Mouse (Mus musculus): ENCODE measurements around the gene Larp1. TPM values are rescaled to one million over a fixed set of nuclear protein-coding genes. Genes with fewer than 3 reads are reported as not detected.

Larp1 gene
- polyA plus RNA-seq (2012; rRNA removed): 42.4 and 48.7 TPM in 2 replicates

GRCm38 (mm10) chr11:58009051-58009515, at the start of gene Larp1:
TSS of gene Larp1 (plus strand) at chr11:58009064.

GRCm38 (mm10) chr11:58093021-58093528, 84.2 kb downstream of the Larp1 start, which contains the start of gene Gm12248:
TSS of gene Gm12248 (minus strand) at chr11:58093134.

DNA sequence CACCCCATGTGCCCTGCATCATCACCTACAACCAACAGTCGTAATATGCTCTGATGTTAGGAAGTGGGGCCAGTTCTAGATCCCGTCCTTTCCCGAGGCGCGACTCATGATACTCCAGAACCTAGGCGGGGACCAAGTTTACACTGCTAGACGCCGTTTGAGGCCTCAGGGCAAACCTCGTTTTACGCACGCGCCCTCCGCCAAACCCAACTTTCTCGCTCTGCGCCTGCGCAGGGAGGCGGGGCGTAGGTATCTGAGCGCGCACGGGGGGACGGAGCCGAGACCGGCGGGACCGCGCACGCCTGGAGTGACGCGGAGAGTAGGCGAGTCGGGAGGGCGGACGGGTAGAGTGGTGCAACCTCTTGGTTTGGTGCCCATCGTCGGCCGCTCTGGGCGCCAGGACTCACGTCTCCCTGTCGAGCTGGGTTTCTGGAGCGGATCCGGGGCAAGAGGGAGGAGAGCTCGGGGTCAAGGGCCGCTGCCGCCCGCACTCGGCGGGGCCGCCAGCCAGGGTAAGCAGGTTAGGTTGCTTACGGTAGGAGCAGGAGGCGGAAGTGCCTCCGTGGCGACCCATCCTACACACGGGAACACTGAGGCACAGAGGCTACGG, 94.9 kb downstream of the Larp1 start, which contains the start of gene Cnot8:
Gene Cnot8 (plus strand): TSS at position 457 of the 610 bp plus-strand sequence.

Other genes starting within 250 kb of the Larp1 start
- 56.7 and 86.7 TPM in 2 replicates for gene Sap30l, start 207.4 kb upstream of the Larp1 start, polyA plus RNA-seq (2012; rRNA removed)
- not detected in 2 replicates for gene Hand1, start 176.2 kb upstream of the Larp1 start, polyA plus RNA-seq (2012; rRNA removed)
- gene Gm12248, start 84.1 kb downstream of the Larp1 start, polyA plus RNA-seq (2012; rRNA removed): 2.4 and 3.9 TPM in 2 replicates
- gene Cnot8, start 95.1 kb downstream of the Larp1 start, polyA plus RNA-seq (2012; rRNA removed): 53.5 and 59.9 TPM in 2 replicates
- 18.3 and 18.6 TPM in 2 replicates for gene Gemin5, start 159.5 kb downstream of the Larp1 start, polyA plus RNA-seq (2012; rRNA removed)
- gene Mrpl22, start 162.6 kb downstream of the Larp1 start, polyA plus RNA-seq (2012; rRNA removed): 25.5 and 30.1 TPM in 2 replicates
- 7.7 and 11.5 TPM in 2 replicates for gene Igtp, start 190.5 kb downstream of the Larp1 start, polyA plus RNA-seq (2012; rRNA removed)
- 9.3 and 12.9 TPM in 2 replicates for gene Irgm2, start 190.6 kb downstream of the Larp1 start, polyA plus RNA-seq (2012; rRNA removed)

Data from ovary, adult 2 months (tissue).